Mouse (Mus musculus) liver, embryonic 14.5 days (tissue): ENCODE results near the gene Sycp2. TPM values are rescaled to one million over a fixed set of nuclear protein-coding genes. Genes with fewer than 3 reads are reported as not detected.

Source experiments
- ATAC-seq: fragments of 200-750 bp; cut with Nextera tagmentation; 2 replicates; pipeline ENCODE4 v1.8.0; 2017; ENCODE audit warnings: moderate number of reproducible peaks, mild to moderate bottlenecking, moderate library complexity; ENCODE audit not compliant: insufficient read depth
- DNase-seq, 3 experiments: peaks; one replicate each; pipeline ENCODE4 v3.0.0-alpha.2; 2012 to 2013; ENCODE audit warnings: low read depth in 3 of 3, low spot score in 3 of 3
- H3K27ac ChIP-seq: fragments of 300-500 bp; sonication (generic); 2 replicates; pipeline ENCODE4 v1.5.1; 2014; ENCODE audit warnings: moderate library complexity, mild to moderate bottlenecking, control low read depth, inconsistent platforms
- H3K27me3 ChIP-seq: fragments of 300-500 bp; sonication (generic); 2 replicates; pipeline ENCODE4 v1.6.1; 2014; ENCODE audit warnings: mild to moderate bottlenecking, low read length, moderate library complexity; ENCODE audit not compliant: control insufficient read depth, insufficient read depth
- H3K36me3 ChIP-seq: fragments of 300-500 bp; sonication (generic); replicated peaks from 2 replicates; pipeline ENCODE4 v1.6.1; 2014; ENCODE audit warnings: low read depth; ENCODE audit not compliant: control insufficient read depth, insufficient read depth
- H3K4me1 ChIP-seq, 2 experiments: fragments of 200-500 bp in 1 of 2; fragments of 300-500 bp in 1 of 2; sonication (generic) in 1 of 2; replicated peaks; 2 replicates each; pipeline ENCODE4 v1.6.1; 2012 to 2014; ENCODE audit warnings: antibody characterized with exemption in 1 of 2, inconsistent platforms in 1 of 2, low read length in 1 of 2; ENCODE audit not compliant: control insufficient read depth in 2 of 2, insufficient read depth in 2 of 2
- H3K4me2 ChIP-seq: fragments of 300-500 bp; sonication (generic); 2 replicates; pipeline ENCODE4 v1.6.1; 2014; ENCODE audit warnings: low read depth, mild to moderate bottlenecking, control low read depth, moderate library complexity
- H3K4me3 ChIP-seq, 2 experiments: fragments of 200-500 bp in 1 of 2; fragments of 300-500 bp in 1 of 2; sonication (generic) in 1 of 2; 2 replicates each; pipeline ENCODE4 v1.5.1; 2012 to 2014; ENCODE audit warnings: low read depth in 2 of 2, low read length in 2 of 2, mild to moderate bottlenecking in 2 of 2, control low read depth in 1 of 2, inconsistent platforms in 1 of 2, moderate library complexity in 1 of 2; ENCODE audit not compliant: insufficient read depth in 1 of 2
- H3K9ac ChIP-seq: fragments of 300-500 bp; sonication (generic); replicated peaks from 2 replicates; pipeline ENCODE4 v1.6.1; 2014; ENCODE audit warnings: mild to moderate bottlenecking, control low read depth, moderate library complexity
- H3K9me3 ChIP-seq: fragments of 300-500 bp; sonication (generic); 2 replicates; pipeline ENCODE4 v1.6.1; 2016; ENCODE audit warnings: low read length, mixed read lengths; ENCODE audit not compliant: control insufficient read depth
- CTCF ChIP-seq: IDR thresholded peaks from 2 replicates; pipeline ENCODE4 v1.5.1; 2016; ENCODE audit warnings: antibody characterized with exemption, low read depth, control low read depth
- EP300 ChIP-seq: IDR thresholded peaks from 2 replicates; pipeline ENCODE4 v1.6.1; 2016; ENCODE audit warnings: antibody characterized with exemption, low read depth
- WGBS: fragments of 180-500 bp; shearing (Covaris S2); extraction: QIAGEN DNeasy Blood & Tissue Kit; methylation state at CpG from one replicate; pipeline ENCODE4 v1.1.7; 2014; ENCODE audit not compliant: insufficient replicate concordance; 5-methylcytosine and 5-hydroxymethylcytosine counted together
- polyA plus RNA-seq, 2 experiments: library from polyadenylated mRNA; depleted of rRNA in 1 of 2; stranded (reverse) in 1 of 2; unstranded in 1 of 2; fragments of >200 nt; fragmentation: Nextera tagmentation in 1 of 2; extraction: Ambion mirVana in 1 of 2; gene quantifications; 2 replicates each; pipeline versions ENCODE4 v1.2.1 to v1.2.3; 2012 to 2014

Sycp2 gene
- polyA plus RNA-seq, 2 experiments = 0.02 TPM; not detected in 1

DNA sequence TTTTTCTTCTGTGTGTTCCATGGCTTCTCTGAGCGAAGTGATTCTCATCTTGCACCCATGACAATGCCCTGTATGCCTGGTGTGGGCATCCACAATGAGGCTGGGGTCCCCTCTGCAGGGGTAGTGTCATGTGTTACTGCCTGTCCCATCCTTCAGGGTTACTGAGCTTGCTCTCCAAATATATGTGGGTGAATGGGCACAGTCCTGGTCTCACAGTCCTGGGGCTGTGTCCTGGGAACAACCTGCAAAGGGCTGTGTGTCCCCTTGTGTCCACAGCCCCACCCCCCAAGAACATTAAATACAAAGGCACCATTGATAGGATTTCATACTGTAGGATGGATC lies 103.3 kb downstream of the Sycp2 start:
- no peak overlapping the region for H3K9ac ChIP-seq
- TF ChIP-seq CTCF (no peak), EP300 (no peak)
- no peaks in the 10 kb centered on the region for H3K9me3 ChIP-seq
- no peak overlapping the region for H3K4me3 ChIP-seq
- DNase-seq = no peak
- no peak overlapping the region for H3K27ac ChIP-seq
- no peaks in the 10 kb centered on the region for H3K4me1 ChIP-seq
- ATAC-seq = no peak
- no peaks in the 10 kb centered on the region for H3K27me3 ChIP-seq
- 21% methylated on average over 1 of the region's 1 CpGs for WGBS
- H3K36me3 ChIP-seq = no peaks in the 10 kb centered on the region
- no peak overlapping the region for H3K4me2 ChIP-seq

GRCm38 (mm10) chr2:178303453-178304187 lies 103.9 kb downstream of the Sycp2 start:
- Histone ChIP-seq H3K4me3 (no peak overlapping the region), H3K27me3 (no peaks in the 10 kb centered on the region), H3K4me2 (no peak overlapping the region), H3K27ac (no peak overlapping the region), H3K9me3 (no peaks in the 10 kb centered on the region), H3K9ac (no peak overlapping the region), H3K4me1 (no peaks in the 10 kb centered on the region), H3K36me3 (no peaks in the 10 kb centered on the region)
- TF ChIP-seq CTCF = no peak
- no peak for TF ChIP-seq EP300
- no peak for DNase-seq
- WGBS = 55% methylated on average over 8 of the region's 8 CpGs
- ATAC-seq = no peak

Other genes starting within 250 kb of the Sycp2 start
- gene Ppp1r3d, start 6.8 kb upstream of the Sycp2 start, polyA plus RNA-seq (2012; rRNA removed) = 0.45 and 0.47 TPM in 2 replicates
- 0.42 and 0.52 TPM in 2 replicates for gene Ppp1r3d, start 6.8 kb upstream of the Sycp2 start, polyA plus RNA-seq (2014; fragmentation: Nextera tagmentation; extraction: Ambion mirVana)
- 0.29 and 0.38 TPM in 2 replicates for gene Fam217b, start 6.8 kb upstream of the Sycp2 start, polyA plus RNA-seq (2012; rRNA removed)
- gene Fam217b, start 6.8 kb upstream of the Sycp2 start, polyA plus RNA-seq (2014; fragmentation: Nextera tagmentation; extraction: Ambion mirVana) = 0.50 and 0.82 TPM in 2 replicates
- 0.10 and 0.15 TPM in 2 replicates for gene Cdh26, start 22.8 kb upstream of the Sycp2 start, polyA plus RNA-seq (2012; rRNA removed)
- 0.09 and 0.14 TPM in 2 replicates for gene Cdh26, start 22.8 kb upstream of the Sycp2 start, polyA plus RNA-seq (2014; fragmentation: Nextera tagmentation; extraction: Ambion mirVana)